Mouse (Mus musculus) liver, embryonic 14.5 days (tissue): ENCODE measurements around the gene Plxna3.

Experiments used
- CTCF ChIP-seq: IDR thresholded peaks from 2 replicates; pipeline ENCODE4 v1.5.1; 2016; ENCODE audit warnings: antibody characterized with exemption, low read depth, control low read depth
- EP300 ChIP-seq: IDR thresholded peaks from 2 replicates; pipeline ENCODE4 v1.6.1; 2016; ENCODE audit warnings: antibody characterized with exemption, low read depth

DNA sequence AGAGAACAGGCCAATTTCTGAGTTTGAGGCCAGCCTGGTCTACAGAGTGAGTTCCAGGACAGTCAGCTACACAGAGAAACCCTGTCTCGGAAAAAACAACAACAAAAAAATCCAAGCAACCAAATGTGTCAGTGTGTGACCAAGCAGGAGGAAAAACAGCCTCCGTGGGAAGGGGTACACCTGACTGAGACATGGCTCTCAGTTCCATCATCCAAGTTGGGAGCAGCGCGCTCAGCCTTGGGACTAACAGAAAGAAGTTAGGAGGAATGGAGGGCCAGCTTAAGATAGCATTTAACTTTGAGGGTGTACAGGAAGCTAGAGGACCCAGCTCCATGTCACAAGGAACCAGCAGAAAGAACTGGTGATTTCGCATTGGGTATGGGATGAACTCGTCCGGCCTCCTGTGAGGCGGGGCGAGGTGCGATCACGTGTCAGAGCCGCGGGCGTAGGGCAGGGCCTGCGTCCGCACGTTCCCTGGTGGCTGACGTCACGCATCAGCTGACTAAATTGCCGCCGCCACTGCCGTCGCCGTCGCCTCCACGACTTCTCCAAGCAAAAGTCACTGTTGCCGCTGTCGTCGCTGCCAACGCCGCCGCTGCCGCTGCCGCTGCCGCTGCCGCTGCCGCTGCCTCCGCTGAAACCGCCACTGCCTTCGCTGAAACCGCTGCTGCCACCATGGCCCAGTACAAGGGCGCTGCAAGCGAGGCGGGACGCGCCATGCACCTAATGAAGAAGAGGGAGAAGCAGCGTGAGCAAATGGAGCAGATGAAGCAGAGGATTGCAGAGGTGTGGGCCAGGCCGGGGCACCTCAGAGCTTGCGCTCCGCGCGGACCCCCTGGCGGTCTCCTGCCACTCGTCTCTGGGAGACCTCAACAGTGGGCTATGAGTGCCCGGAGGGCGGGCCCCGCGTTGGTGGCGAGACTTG is 16.1 kb upstream of the Plxna3 start, which contains the start of gene Fam50a:
- TF ChIP-seq CTCF (no peak), EP300 (no peak)
